Mouse (Mus musculus) stomach, postnatal 0 days (tissue): Measurements from ENCODE around the gene Bpifb1.

Experiments used
- CTCF ChIP-seq: IDR thresholded peaks from 2 replicates; pipeline ENCODE4 v1.5.1; 2016; ENCODE audit warnings: antibody characterized with exemption, low read depth, mild to moderate bottlenecking, moderate library complexity
- EP300 ChIP-seq: optimal IDR thresholded peaks from 2 replicates; pipeline ENCODE3; 2016; ENCODE audit warnings: antibody characterized with exemption

DNA sequence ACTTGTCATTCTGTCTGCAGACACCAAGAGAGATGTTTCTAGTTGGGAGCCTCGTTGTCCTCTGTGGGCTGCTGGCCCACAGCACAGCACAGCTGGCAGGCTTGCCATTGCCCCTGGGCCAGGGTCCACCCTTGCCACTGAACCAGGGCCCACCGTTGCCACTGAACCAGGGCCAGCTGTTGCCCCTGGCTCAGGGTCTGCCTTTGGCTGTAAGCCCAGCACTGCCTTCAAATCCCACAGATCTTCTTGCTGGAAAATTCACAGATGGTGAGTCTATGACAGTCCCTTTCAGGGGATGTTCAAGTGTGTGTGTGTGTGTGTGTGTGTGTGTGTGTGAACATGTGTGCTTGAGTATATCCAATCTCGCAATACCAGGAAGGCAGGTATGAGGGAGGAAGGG lies 46.9 kb upstream of the Bpifb1 start:
- TF ChIP-seq CTCF (no peak), EP300 (no peak)
